Mouse (Mus musculus) retina, embryonic 14.5 days (tissue): ENCODE measurements at regions not wholly inside any gene's neighbourhood (a gene's known extent, or its start where the extent isn't known, plus 50 kb on each side); places are given as distances from the start of the nearest gene placed in this dataset.
"Not testable (repeated sequence)": the region's sequence is repeated elsewhere in the genome, so short reads cannot be mapped to it uniquely, and the experiment has no call there.

Experiments used
- DNase-seq: peaks from one replicate; pipeline ENCODE4 v3.0.0-alpha.2; 2015; ENCODE audit warnings: low spot score

DNA sequence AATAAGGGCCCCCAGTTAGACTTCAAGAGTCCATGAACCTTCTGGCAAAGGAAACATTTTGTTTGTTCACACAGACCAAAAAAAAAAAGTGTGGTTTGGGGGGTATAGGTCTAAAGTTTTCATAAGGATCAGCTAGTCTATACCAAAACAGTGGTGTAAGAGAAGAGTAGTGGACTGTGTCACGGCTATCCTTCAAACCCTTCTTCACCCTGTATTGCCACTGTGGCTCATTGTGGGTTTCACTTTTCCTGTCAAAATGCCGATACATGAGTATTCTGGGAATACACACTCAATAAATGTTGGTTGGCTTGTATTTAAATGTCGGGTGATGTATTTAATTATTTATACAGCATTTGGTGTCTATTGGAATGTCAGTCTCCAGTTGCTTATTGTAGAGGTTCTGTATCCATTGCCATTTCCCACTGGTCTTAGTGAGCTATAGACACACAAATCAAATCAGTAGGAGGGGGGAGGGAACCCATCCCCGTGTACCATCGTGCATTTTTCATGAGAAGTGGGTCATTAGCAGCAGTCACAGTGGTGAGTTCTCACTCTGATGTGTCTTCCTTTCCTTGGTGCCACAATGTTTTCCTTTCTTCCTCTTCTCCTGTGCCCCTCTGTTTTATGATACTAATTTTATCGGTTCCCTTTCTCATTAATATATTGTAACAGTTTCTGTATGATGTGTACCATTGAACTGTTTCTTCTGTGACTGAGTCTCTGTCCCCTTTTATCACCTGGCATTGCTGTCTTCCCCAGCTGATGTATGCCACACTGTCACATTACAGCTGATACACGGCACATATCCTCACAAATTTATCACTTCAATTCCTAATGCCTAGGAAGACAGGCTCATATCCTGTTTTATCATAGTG, 187.8 kb upstream of the Tsc22d2 start:
- DNase-seq = no peak

- no peak for DNase-seq
Measured at GRCm38 (mm10) chr3:58227322-58227627, 187.2 kb upstream of the Tsc22d2 start.

- no peak for DNase-seq
Measured at GRCm38 (mm10) chr3:58228189-58228588, 186.3 kb upstream of the Tsc22d2 start.

DNA sequence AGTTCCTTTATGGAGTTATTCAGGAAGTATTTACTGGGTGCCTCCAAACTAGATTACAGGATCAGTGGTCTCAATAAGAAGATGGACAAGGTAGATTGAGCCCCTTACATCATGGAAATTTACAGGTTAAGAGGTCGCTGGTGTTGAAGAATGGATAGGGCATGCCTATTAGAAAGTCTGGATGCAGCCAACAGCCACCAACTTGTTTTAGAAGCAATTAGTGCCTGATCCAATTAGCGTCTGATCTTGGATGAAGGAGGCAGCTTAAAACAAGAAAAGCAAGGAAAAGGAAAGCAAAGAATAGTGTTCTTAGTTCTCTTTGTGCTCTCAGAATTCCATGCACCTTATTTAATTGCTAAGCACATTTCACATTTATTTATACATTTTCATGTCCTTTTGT, 182.8 kb upstream of the Tsc22d2 start:
- DNase-seq = peak; percentile 69

GRCm38 (mm10) chr3:58233296-58233695, 181.2 kb upstream of the Tsc22d2 start:
- no peak for DNase-seq

DNA sequence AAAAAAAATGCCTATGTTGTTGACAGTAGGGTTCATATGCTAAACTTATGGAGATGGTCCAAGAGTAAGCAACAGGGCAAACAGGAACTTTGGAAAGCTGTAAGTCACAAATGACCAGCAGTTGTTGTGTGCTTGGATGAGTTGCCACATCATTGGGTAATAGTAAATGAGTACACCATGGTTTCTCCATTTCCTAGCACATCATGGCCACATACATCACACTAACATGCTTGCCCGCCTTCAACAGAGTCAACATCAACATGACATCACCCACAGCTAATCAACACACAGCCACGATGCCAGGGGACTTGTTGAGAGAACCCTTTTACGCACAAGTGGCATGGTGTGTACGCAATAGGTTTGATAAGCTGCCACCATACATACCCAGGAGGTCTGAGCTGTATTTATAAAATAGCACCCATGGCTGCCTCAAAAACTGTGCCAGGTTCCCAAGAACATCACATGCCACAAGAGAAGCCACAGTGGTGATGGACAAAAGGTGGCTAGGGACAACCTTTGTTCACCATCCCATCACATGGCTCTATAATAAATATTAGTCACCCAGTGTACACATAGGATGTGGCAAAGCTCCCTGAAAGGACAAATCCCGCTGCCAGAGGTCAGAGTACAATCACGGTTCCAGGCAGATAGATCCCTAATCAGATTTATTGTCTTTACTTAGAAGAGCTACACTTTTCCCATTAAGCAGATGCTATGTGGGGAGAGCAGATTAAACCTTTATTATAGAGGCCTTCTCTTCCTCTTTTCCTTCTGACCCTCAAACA, 179.5 kb upstream of the Tsc22d2 start:
- no peak for DNase-seq

- no peak for DNase-seq
Measured at GRCm38 (mm10) chr3:58238111-58238510, 176.4 kb upstream of the Tsc22d2 start.

- no peak for DNase-seq
Measured at GRCm38 (mm10) chr3:58240775-58241174, 173.7 kb upstream of the Tsc22d2 start.

DNA sequence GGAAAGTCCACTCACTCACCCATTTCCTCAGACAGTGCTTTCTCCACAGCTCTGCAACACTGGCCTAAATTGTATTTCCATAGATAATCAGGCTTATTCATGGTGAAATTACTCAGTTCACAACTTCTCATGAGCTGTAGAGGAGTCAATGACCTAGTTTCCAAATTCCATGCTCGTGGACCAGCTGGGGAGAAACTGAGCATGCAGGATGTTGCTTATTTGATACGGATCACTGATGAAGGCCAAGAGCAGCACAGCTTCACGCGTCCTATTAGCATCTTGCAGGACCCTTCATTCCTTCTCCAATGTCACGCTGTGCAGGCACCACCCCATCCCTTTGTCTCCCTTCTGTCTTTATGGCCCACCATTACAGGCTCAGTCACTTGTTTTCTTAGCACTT, 169.2 kb upstream of the Tsc22d2 start:
- DNase-seq = peak; percentile 59

GRCm38 (mm10) chr3:58247989-58248388, 166.5 kb upstream of the Tsc22d2 start:
- DNase-seq = no peak

GRCm38 (mm10) chr3:58253942-58254341, 160.6 kb upstream of the Tsc22d2 start:
- no peak for DNase-seq

DNA sequence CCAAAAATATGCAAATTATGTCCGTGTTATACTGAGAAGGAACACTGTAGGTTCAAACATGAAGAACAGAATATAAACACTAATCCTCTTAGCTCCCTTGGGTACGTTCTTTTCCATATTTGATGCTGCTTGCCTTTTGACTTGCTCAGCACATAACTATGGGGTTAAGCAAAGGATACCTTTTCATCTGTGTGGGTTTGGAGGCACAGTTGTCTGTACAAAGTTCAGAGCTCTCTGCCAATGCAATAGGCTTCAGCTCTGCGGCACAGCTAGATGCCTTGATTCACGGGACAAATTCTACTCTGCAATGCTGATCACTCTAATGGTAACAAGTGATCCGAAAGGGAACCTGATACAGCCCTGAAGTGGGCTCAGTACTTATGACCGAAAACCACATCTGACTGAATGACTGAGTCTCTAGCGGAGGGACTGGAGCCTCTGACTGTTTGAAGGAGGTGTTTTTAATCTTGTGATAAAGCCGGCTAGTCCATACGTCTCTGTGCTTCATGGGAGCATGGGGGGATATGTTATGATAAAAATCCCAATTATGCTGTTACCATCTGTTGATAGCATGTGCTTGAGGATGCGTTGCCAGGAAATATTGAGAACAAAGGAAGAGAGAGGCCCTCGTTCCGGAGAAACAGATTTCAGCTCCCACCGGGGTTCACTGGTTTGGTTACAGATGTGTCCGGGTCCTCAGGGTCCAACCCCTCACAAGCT, 146.7 kb upstream of the Tsc22d2 start:
- DNase-seq = no peak

- not testable (repeated sequence) for DNase-seq
Measured at GRCm38 (mm10) chr3:58271441-58271840, 143.1 kb upstream of the Tsc22d2 start.

DNA sequence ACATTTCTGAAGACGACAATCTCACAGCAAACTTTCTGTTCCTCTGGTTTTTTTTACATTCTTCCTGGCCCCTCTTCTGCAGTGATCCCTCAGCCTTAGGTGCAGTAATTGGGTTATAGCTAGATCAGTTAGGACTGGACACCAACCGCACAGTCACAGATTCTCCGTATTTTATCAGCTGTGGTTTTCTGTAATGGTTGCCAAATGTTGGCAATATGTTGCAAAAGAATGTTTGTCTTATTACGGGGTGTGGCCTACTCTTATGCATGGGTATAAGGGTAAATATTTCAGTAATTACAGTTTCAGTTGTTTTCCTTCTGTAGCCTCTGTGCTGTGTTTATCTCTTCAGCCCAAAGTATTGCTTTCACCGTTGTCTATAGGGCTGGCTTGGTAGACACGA, 133.2 kb upstream of the Tsc22d2 start:
- no peak for DNase-seq

GRCm38 (mm10) chr3:58284371-58284770, 130.1 kb upstream of the Tsc22d2 start:
- not testable (repeated sequence) for DNase-seq

DNA sequence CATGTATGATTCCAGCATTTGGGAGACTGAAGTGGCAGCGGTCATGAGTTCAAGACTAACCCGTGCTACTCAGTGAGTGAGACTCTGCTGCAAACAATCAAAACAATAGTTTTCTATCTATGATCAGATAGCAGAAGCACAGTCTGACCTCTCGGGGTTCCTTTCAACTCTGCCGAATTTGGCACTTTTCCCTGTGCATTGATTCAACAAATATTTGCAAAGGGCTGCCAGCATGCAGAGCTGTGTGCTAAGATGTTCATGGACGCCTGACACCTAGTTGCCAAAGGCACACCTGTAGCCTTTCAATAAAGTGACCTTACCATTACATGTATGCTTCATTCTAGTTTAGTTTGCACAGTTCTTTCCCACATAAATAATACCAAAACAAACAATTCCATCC, 118.7 kb upstream of the Tsc22d2 start:
- no peak for DNase-seq

GRCm38 (mm10) chr3:58300213-58300612, 114.3 kb upstream of the Tsc22d2 start:
- DNase-seq = no peak

DNA sequence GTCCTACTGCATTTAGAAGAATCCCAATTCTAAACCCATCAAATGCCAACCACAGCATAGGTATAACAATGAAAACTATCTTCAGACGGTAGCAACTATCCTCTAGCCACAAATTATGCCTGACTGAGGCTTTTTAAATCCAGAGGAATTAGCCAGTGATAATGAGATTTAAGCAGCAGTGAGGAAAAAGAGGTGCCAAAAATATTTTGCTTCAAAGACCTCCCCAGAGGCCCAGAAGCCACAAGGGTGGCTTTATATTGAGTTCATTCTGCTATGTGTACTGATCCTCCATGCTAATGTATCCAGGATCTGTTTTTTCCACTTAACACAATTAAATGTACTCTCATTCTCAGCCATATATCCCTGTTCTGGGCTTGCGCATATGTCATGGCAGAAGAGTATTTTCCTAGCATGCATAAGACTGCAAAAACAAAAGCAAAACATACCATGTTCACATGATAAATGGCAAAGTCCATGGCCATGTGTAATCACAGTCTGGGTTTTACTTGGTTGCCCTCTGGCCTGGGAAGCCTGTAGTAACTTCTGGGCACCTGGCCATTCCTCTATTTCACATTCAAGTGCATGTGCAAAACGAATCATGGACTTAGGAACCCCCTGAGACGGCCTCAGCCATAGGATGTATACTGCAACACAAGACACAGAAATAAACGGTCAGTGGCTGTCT, 113.6 kb upstream of the Tsc22d2 start:
- no peak for DNase-seq

DNA sequence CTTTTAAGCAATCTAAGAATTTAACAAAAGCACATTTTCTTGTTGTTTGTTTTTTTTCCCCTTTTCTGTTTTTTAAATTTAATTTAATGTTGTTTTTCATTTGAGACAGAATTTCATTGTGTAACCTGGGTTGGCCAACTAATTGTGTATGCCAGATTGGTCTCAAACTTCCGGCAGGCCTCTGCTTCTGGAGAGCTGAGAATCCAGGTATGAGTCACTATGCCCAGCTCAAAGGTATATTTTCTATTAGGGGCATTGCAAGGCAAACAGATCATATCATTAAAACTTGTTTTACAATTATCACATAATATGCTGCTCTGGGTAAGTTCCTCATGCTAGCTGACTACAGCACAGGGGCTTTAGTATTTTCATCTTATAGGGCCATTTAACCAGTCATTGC, 112.2 kb upstream of the Tsc22d2 start:
- DNase-seq = no peak

DNA sequence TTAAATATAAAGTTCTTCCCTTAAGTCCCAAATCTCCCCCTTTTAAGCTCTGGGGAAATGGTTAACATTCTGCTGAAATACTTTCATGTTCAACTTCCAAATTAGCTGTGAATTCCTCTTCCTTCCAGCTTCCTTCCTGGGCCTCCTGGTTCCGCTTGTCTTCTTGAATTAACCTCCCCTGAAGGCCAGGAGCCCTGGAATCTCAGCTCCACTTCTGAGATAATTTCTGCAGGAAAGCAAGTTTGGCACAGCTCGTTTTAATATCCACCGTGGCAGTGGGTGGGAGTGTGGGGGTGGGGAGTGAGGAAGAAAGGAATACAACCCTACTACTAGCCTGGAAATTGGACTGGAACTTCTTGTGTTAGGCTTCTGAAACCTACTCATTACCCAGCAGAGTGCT, 110.8 kb upstream of the Tsc22d2 start:
- peak; percentile 11 for DNase-seq

GRCm38 (mm10) chr3:58309601-58310000, 104.9 kb upstream of the Tsc22d2 start:
- DNase-seq = no peak

- no peak for DNase-seq
Measured at GRCm38 (mm10) chr3:58310390-58310789, 104.1 kb upstream of the Tsc22d2 start.
